Mouse (Mus musculus): ENCODE results near the gene E330034G19Rik.
"Not testable (repeated sequence)": the region's sequence is repeated elsewhere in the genome, so short reads cannot be mapped to it uniquely, and the experiment has no call there.

DNA sequence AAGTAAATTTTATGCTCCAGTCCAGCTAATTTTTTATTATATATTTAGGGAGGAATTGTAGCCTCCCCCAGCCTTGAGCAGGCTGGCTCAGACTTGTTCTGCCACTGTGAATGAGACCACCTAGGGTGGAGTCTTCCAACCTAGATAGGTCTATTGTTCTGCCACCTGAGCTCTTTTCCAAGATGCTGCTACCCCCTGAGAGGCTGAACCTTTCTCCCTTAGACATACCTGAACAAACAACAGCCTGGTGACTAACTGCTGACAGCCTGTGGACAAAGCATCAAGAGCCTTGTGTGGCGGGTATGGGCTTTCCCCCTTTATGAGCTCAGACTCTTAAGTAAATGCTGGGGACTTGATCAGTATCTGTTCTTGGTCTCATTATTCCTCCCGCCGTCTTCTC, 54.0 kb downstream of the E330034G19Rik start:
- not testable (repeated sequence) for TF ChIP-seq GATA1, TAL1 (IDR thresholded peaks at IDR 0.05; ENCODE audit: low read length)
